8 mouse cellular contexts compared by ENCODE assay signal in genomic region chr4:105352342-105352741, GRCm38 (mm10).
DNase-seq lines count a peak whose midpoint lies in the region; ATAC-seq and TF ChIP-seq lines count a peak whose summit lies in the region.

No protein-coding gene starts in this region.

- H3K9ac ChIP-seq in liver, embryonic 11.5 days (ENCODE audit: low read depth, low read length): no peak overlapping the region
- no peak overlapping the region for H3K9ac ChIP-seq in forebrain, embryonic 14.5 days (ENCODE audit: low read length)
- no peak overlapping the region for H3K9ac ChIP-seq in intestine, postnatal 0 days (ENCODE audit: low read depth, low read length)
- H3K9ac ChIP-seq in stomach, embryonic 15.5 days: no peak overlapping the region

- peak; percentile 51 for TF ChIP-seq CTCF in intestine, postnatal 0 days (IDR thresholded peaks at IDR 0.05; ENCODE audit: low read depth)

- H3K9me3 ChIP-seq in liver, embryonic 11.5 days (ENCODE audit: control insufficient read depth, low read length): no peaks in the 10 kb centered on the region
- H3K9me3 ChIP-seq in forebrain, embryonic 14.5 days (replicated peaks; ENCODE audit: control insufficient read depth, low read length): no peaks in the 10 kb centered on the region
- H3K9me3 ChIP-seq in intestine, postnatal 0 days (ENCODE audit: control insufficient read depth): no peaks in the 10 kb centered on the region
- no peaks in the 10 kb centered on the region for H3K9me3 ChIP-seq in stomach, embryonic 15.5 days

- no peak overlapping the region for H3K4me3 ChIP-seq in liver, embryonic 11.5 days (ENCODE audit: low read depth, low read length)
- no peak overlapping the region for H3K4me3 ChIP-seq in forebrain, embryonic 14.5 days (ENCODE audit: low read depth, low read length)
- no peak overlapping the region for H3K4me3 ChIP-seq in intestine, postnatal 0 days (ENCODE audit: low read depth, low read length)
- H3K4me3 ChIP-seq in stomach, embryonic 15.5 days (replicated peaks): no peak overlapping the region

- DNase-seq in liver (peak; percentile 18), adipocyte (ENCODE audit: low spot score) (peak; percentile 45)
- no peak for DNase-seq in liver, embryonic 11.5 days (ENCODE audit: low spot score)
- peak; percentile 79 for DNase-seq in forebrain, embryonic 14.5 days (ENCODE audit: low spot score)
- DNase-seq in spleen, postnatal 36 days (ENCODE audit: low spot score in 2 of 2): no peak

- 68% methylated on average over 7 of the region's 7 CpGs for WGBS in liver, embryonic 11.5 days
- WGBS in forebrain, embryonic 14.5 days: 36% methylated on average over 7 of the region's 7 CpGs
- 74% methylated on average over 7 of the region's 7 CpGs for WGBS in intestine, postnatal 0 days
- 53% methylated on average over 7 of the region's 7 CpGs for WGBS in stomach, embryonic 15.5 days

- no peaks in the 10 kb centered on the region for H3K27me3 ChIP-seq in liver, embryonic 11.5 days (replicated peaks; ENCODE audit: control insufficient read depth, insufficient read depth, low read length)
- H3K27me3 ChIP-seq in forebrain, embryonic 14.5 days (replicated peaks; ENCODE audit: control insufficient read depth, insufficient read depth, low read length): no peaks in the 10 kb centered on the region
- no peaks in the 10 kb centered on the region for H3K27me3 ChIP-seq in intestine, postnatal 0 days (replicated peaks; ENCODE audit: control insufficient read depth, insufficient read depth, low read length)
- no peaks in the 10 kb centered on the region for H3K27me3 ChIP-seq in stomach, embryonic 15.5 days (replicated peaks)

- no peak overlapping the region for H3K4me2 ChIP-seq in liver, embryonic 11.5 days
- H3K4me2 ChIP-seq in forebrain, embryonic 14.5 days (ENCODE audit: low read length): no peak overlapping the region
- H3K4me2 ChIP-seq in intestine, postnatal 0 days (replicated peaks; ENCODE audit: low read depth): no peak overlapping the region
- no peak overlapping the region for H3K4me2 ChIP-seq in stomach, embryonic 15.5 days

- no peaks in the 10 kb centered on the region for H3K36me3 ChIP-seq in liver, embryonic 11.5 days (ENCODE audit: control insufficient read depth, insufficient read depth, low read length)
- H3K36me3 ChIP-seq in forebrain, embryonic 14.5 days (ENCODE audit: control insufficient read depth, insufficient read depth, low read length): no peaks in the 10 kb centered on the region
- no peaks in the 10 kb centered on the region for H3K36me3 ChIP-seq in intestine, postnatal 0 days (ENCODE audit: control insufficient read depth, insufficient read depth)
- no peaks in the 10 kb centered on the region for H3K36me3 ChIP-seq in stomach, embryonic 15.5 days

- no peaks in the 10 kb centered on the region for H3K4me1 ChIP-seq in liver, embryonic 11.5 days (replicated peaks; ENCODE audit: control insufficient read depth, insufficient read depth, low read length)
- H3K4me1 ChIP-seq in forebrain, embryonic 14.5 days (ENCODE audit: control insufficient read depth, insufficient read depth, low read length): no peaks in the 10 kb centered on the region
- no peaks in the 10 kb centered on the region for H3K4me1 ChIP-seq in intestine, postnatal 0 days (replicated peaks; ENCODE audit: control insufficient read depth, insufficient read depth, low read length)
- H3K4me1 ChIP-seq in stomach, embryonic 15.5 days: no peaks in the 10 kb centered on the region

- no peak for ATAC-seq in liver, embryonic 11.5 days (replicated peaks; ENCODE audit: low FRiP score)
- ATAC-seq in forebrain, embryonic 14.5 days: peak; percentile 79
- ATAC-seq in intestine, postnatal 0 days: no peak
- ATAC-seq in stomach, embryonic 15.5 days (ENCODE audit: insufficient read depth, low FRiP score, low read depth): peak; percentile 50; the same call in 1 of the 2 replicates
- ATAC-seq in erythroblast, adult 5-6 weeks (replicated peaks; ENCODE audit: low FRiP score, poor library complexity, severe bottlenecking): no peak

- H3K27ac ChIP-seq in liver, embryonic 11.5 days (ENCODE audit: low read depth, low read length): no peak overlapping the region
- H3K27ac ChIP-seq in forebrain, embryonic 14.5 days (ENCODE audit: low read depth, low read length): 0 out of 2 replicates have a peak overlapping the region, but pooled peaks have one; percentile 9
- no peak overlapping the region for H3K27ac ChIP-seq in intestine, postnatal 0 days (ENCODE audit: low read depth, low read length)
- no peak overlapping the region for H3K27ac ChIP-seq in stomach, embryonic 15.5 days

Comparison
In these comparisons a context has a peak if more than half of its experiments do, and no peak if none do; other contexts are left out.
1. DNase-seq: peak in liver (single experiment), adipocyte (single experiment) and forebrain, embryonic 14.5 days (single experiment); none in liver, embryonic 11.5 days (single experiment) and spleen, postnatal 36 days (0 of 2).
2. ATAC-seq: peak in forebrain, embryonic 14.5 days (single experiment) and stomach, embryonic 15.5 days (single experiment); none in liver, embryonic 11.5 days (single experiment), intestine, postnatal 0 days (single experiment) and erythroblast, adult 5-6 weeks (single experiment).